Mouse (Mus musculus) kidney, postnatal 4 days (tissue): ENCODE results near the gene Pick1.

Experiments
- DNase-seq, 2 experiments: peaks; one replicate each; pipeline ENCODE4 v3.0.0; 2021; ENCODE audit warnings: mixed read lengths in 2 of 2

Pick1 gene

DNA sequence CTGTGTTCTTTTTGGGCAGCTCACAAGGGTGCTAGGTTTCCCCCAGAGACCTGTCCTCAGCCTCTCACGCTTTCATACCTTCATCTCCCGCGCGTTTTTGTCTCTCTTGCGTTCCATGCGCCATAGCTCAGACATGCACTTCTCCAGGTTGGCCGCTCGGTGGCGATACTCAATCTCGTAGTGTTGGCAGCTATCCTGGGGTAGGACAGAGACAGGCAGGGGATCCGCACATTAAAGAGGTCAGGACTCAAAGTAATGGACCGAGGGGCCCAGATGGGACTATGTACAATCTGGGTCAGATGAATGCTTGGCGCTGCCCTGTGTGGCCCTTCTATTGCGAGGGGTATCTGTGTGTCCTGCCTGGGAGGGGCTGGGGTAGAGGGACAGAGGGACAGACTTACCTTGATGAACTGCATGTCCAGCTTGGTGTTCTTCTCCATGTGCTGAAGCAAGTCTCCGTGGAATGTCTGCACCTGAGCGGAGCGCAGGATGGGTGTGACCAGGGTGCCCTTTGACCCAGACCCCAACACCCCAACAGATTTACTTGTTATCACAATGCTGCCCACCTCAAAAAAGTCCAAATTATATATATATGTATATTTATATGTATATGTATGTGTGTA lies 42.3 kb downstream of the Pick1 start:
- DNase-seq: peak; percentile 68 to 70

GRCm38 (mm10) chr15:79273020-79273419 lies 44.0 kb downstream of the Pick1 start:
- no peak for DNase-seq

DNA sequence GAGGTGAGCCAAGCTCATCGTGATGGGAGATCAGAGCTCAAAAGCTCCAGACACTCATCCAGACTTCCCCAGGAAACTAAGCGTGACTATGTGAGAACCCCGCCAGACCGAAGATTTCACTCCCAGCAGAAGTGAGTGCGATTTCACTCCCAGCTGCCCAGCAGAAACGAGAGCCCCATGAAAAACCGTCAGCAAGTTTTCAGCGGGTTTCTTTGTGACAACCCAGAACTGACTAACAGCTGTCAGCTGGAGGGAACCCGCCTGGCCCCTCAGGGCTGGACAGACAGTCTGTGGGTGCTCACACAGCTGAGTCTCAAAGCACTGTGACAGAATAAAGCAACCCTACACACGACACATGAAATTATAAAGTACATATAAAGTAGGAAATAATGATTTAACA lies 48.8 kb downstream of the Pick1 start:
- no peak for DNase-seq

GRCm38 (mm10) chr15:79280209-79280608 lies 51.2 kb downstream of the Pick1 start:
- peak; percentile 51 to 63 for DNase-seq

GRCm38 (mm10) chr15:79280850-79281249 lies 51.9 kb downstream of the Pick1 start:
- peak in 1 of 2 experiments; percentile 47 for DNase-seq

DNA sequence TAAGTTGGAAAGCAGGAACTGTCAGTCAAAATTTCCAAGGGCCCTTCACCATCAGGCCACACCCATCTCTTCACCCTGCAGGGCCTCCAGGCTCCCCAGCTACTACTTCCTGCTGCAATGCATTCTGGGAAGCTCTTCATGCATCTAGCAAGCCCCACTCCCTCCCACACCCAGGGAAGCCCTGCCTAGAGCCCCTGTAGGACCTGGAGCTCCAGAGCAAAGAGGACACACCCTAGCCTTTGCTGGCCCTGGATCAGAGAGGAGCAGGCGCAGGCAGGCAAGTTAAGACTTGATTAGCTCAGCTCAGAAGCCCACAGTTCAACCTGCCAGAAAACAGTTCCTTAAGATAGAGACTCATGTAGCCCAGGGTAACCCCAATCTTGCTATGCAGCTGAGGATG lies 52.4 kb downstream of the Pick1 start:
- DNase-seq: no peak

GRCm38 (mm10) chr15:79282434-79282833 lies 53.5 kb downstream of the Pick1 start:
- DNase-seq: no peak

DNA sequence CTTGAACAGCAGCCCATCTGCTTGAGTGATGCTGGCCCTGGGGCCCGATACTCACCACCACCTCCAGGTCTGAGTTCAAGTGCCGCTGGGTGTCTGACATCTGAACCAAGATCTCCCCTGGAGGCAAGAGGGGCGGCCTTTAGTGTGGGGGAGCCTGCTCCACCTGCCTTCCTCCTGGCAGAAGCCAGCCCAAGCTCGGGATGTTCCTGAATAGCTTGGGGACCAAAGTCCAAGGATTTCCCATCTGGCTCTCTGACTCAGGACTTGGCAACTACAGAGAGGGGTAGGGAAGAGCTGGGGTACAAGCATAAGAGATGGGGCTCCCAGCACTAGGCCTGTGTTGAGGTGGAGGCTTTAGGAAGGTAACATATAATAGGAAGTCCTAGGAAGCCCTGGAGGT lies 54.4 kb downstream of the Pick1 start:
- DNase-seq: peak in 1 of 2 experiments; percentile 34

GRCm38 (mm10) chr15:79285399-79285798 lies 56.4 kb downstream of the Pick1 start, which contains the start of gene Baiap2l2:
Gene Baiap2l2 (minus strand): TSS chr15:79285537.
- peak; percentile 78 to 85 for DNase-seq

GRCm38 (mm10) chr15:79286141-79286540 lies 57.2 kb downstream of the Pick1 start:
- DNase-seq: peak; percentile 43 to 62

DNA sequence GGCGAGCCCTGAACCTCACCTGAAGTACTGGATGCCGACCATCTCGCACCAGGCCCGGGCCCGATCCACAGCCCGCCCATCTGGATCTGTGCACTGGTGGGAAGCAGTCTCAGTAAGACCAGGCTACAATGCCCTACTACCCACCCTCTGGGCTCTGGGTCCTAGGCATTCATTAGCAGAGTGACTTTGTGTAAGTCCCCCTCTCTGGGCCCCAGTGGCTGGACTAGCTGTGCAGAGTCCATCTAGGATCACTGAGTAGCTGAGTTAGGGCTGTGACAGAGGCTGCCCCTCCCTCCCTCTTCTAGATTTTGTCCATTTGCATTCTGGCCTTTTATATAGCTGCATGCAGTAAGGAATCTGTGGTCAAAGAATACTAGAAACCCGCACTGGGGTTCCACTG lies 58.1 kb downstream of the Pick1 start:
- DNase-seq: peak in 1 of 2 experiments; percentile 62

DNA sequence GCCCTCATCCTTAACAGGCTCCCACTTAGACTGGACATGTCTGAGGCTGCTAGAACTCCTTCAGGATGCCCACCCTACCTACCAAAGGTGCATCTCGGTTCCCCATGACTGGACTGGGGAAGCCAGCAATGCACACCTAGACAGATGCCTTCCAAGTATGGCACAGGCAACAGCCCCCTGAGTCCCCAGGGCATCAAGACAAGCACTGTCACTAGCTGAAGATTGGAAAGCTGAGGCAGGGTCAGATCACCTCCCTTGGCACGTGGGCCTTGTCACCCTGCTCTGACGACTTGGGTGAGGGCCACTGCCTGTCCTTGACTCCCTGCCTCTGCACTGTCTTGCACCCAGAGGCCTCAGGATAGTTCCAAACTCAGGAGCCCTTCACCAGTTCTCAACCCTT lies 59.4 kb downstream of the Pick1 start:
- no peak for DNase-seq

- DNase-seq: no peak
Observed at GRCm38 (mm10) chr15:79289441-79289840, 60.5 kb downstream of the Pick1 start.

- DNase-seq: no peak
Observed at GRCm38 (mm10) chr15:79290340-79290739, 61.4 kb downstream of the Pick1 start.

DNA sequence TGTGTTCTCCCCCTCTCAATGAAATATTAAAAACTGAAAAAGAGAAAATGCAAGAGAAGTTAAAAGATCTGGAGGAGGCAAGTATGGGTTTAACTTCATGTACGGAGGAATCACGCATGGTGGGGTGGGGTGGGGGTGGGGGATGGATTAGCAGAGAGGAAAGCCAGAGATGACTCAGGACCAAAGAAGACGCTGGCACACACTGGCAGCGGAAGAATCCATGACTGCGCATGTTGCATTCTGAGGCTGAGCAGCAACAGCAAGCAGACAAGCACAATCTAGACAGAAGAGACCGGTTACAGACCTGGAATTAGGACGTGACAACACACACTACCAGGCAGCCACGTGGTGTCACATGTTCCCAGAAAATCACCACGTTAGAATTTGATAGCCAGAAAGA lies 63.8 kb downstream of the Pick1 start:
- no peak for DNase-seq

GRCm38 (mm10) chr15:79298553-79298952 lies 69.6 kb downstream of the Pick1 start:
- DNase-seq: no peak
